Mouse (Mus musculus) fat pad, adult 2 months (tissue): Measurements from ENCODE around the gene Ednrb.
"Not testable (repeated sequence)": the region's sequence is repeated elsewhere in the genome, so short reads cannot be mapped to it uniquely, and the experiment has no call there.

Source experiments
- DNase-seq: peaks from one replicate; pipeline ENCODE4 v3.0.0-alpha.2; 2011; ENCODE audit warnings: low read depth, low spot score; ENCODE audit errors: extremely low read depth

Ednrb gene

DNA sequence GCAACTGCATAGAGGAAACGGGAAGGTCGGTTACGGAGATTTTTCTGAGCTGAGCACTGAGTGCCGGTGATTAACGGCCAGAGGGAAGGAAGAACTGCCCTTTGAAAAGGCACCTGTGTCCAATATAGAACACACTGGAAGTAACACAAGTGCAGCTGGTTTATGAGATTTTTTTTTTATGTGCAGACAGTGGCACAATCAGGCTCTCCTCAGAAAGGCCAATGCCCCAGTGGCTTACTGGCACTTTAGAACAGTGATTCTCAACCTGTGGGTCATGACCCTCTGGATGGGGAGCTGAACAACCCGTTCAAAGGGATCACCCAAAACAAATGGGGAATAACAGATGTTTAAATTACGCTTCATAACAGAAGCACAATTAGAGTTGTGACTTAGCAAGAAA is 20.7 kb downstream of the Ednrb start:
- no peak for DNase-seq

DNA sequence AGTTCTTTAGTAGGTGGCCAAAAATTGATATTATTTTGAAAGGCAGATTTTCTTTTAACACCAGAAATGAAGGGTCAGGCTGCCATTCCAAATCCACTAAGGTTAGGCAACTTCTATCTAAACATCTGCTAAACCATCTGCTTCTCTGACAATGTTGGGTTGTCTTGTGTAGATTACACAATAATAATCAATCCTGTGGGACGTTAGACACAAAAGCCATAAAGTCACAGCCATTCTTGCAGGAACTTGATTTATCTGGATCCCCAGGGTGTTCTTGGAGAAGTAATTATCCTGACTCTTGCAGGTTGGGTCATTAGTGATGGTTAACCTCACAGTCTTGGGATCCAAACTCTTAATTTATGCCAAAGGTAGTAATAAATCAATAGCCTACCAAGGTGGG is 21.6 kb downstream of the Ednrb start:
- DNase-seq = peak; percentile 23

DNA sequence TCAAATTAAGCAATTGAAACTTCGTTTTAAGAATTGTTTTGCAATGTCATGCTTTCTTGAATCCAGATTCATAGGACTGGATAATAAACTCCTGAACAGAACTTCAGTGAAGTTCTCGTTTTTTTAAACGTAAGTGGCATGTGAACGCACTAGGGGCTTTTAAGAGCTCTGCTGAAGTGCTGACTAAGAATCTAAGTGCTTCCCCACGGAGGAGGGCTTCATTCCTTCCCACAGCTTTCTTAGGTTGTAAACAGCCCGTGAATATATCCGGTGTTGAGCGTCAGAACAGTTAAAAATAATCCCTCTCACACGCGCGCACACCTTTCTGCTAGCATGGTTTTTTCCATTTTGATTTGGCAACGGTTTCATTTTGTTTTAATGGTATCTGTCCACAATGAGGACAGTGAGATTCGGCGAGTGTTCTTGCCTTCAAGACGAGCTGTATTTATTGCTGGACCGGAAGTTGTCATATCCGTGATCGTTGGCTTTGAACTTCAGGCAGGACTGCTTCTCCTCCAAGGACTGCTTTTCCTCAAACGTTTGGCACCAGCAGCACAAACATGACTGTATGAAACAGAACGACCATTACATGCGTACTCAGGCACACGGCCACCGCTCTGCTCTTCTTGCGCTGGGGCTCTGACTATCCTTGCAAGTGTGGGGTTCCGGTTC is 27.4 kb downstream of the Ednrb start:
- DNase-seq = no peak

DNA sequence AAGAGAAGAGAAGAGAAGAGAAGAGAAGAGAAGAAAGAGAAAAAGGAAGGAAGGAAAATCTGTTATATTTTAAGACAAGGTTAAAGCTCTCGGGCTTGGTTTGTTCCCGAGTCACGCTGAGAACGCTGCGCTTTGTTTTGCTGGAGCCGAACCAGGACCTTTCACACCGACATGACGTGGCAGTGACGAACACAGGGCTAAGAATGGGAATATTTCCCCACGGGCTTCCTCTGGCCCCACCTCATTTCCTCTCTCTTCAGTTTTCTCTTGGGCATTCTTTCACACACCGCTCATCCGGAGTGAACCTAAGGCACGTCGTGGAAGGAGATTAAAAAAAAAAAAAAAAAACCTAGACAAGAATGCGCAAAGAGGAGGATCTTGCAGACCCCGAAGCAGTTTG is 28.7 kb downstream of the Ednrb start:
- no peak for DNase-seq

DNA sequence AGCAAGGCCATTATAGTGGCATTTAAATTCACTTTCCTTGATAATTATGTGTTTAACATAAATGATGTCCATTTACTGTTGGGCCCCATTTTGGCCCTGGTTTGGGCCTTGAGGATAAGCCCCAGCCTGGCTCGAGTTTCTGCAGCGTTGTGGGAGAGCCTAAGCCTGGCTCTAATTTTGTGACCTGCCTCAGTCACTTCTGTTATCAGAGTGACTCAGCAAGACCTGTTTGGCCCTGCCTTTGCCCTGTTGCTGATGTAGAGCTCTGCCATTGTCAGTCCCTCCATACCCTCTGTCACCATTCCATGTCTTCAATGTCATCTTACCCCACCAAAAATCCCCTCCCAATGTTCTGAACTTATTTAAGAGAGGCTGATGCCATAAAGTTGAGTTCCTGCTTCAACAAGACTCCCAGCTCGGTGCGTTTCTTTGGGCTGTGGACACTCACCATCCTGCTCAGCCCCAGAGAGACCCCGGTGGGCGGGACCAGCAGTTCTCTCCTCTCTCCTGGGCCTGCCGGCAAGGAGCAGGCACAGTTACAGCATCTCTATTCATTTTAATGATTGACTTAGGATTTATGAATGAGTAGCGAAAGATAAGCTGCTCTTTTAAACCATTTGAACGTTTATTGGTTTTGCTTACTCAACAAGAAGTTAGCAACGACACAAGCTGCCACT is 30.0 kb downstream of the Ednrb start:
- no peak for DNase-seq

DNA sequence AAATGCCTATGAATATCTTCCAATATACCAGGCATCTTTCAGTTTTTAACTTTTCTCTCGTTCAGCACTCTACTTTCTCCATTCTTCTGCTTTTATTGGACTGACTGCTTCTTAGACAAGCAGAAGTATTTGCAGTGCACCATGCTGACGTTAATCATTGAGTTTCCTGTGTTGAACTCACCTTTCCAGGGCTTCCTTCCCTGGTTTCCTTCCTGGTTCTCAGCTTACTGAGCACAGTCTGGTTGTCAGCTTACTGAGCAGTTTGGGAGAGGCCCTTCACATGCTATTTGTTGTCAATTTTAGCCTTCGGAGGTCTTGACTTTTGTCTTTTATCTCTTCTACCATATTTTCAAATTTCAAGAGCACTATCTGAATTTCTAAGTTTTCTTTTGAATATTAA is 31.0 kb downstream of the Ednrb start:
- DNase-seq = no peak

DNA sequence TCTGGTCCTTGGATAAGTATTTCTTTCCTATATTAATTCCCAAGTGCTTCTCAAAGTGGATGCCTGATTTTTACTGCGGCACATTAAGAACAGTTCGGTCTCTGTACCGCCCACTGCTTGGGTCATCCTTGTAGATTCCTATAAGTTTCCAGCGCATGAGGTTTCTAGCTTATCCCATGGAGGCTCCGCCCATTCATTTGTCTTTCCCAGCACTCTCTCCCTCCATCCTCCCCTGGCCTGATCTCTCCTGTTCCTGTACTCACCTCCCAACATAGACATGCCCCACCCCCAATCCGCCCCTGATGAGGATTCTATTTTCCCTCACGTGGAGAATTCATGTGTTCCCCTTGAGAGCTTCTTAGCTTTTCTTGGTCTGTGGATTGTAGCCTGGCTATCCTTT is 32.9 kb downstream of the Ednrb start:
- DNase-seq = no peak

DNA sequence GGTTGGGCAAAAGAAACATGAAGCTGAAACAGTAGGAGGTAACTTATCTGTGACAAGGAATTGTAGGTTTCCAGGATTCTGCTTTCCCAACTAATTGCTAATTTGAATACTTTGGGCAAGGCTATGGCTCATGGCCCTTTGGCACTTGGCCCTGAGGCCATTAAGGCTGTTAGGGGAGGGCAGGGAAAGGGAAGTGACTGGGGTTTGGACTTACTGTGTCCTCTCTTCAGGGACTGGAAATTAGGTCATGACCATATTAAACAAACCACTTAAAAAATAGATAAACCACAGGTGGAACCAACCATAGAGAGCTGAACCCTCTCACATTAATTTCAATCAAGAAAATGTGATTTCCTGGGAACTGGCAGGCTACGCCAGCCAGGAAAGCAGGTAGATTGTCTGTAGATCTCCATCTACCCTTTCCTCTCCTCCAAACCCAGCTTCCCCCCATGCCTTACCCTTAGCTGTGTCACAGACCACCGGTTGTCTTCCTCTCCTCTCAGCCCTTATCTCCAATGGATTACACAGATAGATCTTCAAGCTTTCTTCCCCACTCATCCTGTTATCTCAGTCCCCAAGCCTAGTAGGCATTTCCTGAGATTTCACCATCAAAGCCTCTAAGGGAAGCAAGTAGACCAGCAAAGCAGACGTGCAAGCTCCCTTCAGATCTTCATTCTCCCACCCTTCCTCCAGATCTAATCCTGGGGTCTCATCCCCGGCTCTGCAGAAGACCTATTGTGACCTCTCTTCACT is 40.1 kb downstream of the Ednrb start:
- no peak for DNase-seq

DNA sequence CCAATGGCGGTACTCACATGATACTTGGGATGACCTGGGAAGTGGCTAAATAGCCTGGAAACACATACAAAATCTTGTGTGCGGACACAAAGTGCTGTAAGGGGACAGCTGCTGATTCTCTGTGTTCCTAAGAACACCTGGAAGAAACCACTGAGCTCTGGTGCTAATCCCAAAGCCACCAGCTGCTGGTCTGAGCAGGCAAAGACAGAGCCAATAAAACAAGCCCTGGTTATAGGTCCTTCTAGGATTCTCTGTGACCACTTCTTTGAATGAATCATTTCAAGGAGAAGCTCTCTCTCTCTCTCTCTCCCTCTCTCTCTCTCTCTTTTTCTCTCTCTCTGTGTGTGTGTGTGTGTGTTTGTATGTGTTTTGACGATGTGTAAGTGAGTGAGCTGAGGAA is 47.1 kb downstream of the Ednrb start:
- DNase-seq = no peak

DNA sequence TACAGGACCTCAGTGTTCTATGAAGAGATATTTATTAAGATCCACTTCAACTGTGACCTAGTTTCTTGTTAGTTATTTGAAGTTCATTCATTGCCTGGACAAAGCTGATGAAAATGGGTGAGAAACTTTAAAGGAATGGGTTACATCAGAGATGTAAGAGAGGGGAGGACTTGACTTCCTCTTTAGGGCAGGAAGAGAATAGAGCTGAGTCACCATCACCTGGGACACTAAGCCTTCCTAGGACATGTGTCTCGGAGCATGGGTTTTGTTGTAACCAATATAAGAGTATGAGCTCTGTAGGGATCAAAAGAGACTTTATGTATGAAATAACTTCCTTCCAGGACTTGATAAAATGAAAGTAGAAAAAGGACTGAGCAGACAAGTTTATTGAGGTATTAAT is 48.6 kb downstream of the Ednrb start:
- DNase-seq = no peak

DNA sequence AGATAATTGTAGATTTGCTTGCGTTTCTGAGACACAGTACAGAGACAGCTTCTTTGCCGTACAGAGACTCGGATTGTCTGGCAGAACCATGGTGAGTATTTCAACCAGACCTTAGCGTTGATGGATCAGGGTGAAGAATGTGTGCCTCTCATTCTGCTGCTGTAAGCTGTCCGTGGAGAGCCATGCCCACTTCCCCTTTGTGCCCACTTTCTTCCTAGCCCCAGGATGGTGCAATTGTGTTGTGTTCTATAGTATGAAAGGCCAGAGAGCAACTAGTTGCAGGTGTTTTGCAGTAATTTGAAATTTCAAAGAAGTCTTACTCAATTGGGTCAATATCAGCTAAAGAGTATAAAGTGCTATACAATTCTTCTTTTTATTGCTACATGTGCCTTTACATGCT is 50.8 kb downstream of the Ednrb start:
- no peak for DNase-seq

DNA sequence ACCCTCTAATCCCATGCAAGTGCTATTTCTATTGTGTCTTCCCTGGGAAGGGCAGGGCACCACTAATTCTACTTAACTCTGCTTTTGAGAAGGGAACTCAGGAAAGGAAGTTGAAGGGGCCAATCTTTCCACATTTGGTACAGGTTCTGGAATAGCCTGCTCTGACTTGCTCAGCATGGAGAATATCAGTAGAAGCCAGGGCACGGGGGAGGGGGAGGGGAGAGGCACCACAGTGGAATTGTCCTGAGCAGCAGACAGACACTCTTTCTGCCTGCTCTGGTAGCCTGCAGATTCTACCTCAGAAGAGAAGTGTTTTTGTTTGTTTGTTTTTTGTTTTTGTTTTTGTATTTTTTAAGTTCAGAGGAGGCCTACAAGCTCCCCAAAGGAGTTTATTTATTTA is 51.5 kb downstream of the Ednrb start:
- DNase-seq = no peak

DNA sequence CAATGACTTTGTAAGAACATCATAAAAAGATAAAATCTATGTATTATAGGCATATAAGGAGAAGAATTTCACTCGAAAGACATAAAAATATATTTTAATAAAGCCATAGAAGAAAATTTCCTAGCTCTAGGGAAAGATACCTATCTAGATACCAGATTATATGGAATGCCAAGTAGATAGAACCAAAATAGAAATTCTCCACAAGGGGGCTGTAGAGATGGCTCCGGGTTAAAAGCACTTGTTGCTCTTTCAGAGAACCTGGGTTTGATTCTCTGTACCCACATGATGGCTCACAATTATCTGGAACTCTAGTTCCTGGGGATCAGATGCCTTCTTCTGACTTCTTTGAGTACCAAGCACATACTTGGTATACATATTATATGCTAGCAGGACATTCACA is 56.7 kb downstream of the Ednrb start:
- no peak for DNase-seq

DNA sequence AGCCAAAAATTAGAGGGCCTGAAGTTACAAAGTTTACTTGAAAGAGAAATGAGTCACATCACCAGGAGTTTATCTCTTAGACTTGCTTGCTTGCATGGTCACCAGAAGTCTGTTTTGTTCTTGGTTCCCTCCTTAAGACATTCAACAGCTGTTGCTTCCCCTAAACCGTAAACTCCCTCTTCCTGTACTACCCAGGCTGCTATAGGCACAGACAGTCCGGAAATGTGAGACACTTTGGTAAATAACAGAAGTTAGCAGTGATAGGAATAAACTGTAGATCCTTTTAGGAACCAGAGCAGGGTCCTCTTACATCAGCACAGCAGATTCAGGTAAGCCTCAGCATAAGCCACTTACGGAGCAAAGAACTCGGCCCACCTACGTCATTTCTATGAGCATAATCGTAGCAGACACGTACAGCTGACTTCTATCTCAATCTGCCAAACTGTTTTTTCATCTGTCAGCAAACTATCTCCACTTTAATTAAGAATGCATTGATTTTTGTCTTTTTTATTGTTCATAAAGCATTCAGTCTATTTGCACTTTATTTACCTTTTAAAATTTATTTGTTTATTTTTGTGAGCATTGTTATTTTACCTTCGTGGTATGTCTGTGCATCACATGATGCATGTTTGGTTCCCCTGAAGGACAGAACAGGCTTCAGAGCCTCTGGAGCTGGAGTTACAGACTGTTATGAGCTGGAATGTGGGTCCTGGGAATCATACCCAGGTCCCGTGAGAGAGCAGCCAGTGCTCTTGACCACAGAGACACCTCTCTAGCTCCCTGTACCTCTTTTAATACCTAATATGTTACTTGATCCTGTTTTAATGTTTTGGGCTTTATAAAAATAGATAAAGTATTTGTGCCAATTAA is 58.9 kb downstream of the Ednrb start:
- DNase-seq = no peak

DNA sequence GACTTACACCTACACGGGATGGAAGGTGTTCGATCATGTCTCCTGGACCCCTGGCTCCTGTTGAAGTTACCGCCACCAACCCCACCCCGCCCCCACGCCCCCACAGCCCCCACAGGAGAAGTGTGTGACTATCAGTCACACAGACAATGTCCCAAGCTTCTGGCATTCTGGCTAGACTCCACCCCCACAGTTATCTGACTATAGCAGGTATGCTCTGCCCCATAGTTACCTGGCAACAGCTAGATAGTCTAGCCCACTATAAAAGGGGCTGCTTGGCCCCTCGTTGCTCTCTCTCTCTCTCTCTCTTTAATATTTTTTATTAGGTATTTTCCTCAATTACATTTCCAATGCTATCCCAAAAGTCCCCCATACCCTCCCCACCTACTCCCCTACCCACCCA is 63.9 kb downstream of the Ednrb start:
- DNase-seq = not testable (repeated sequence)

DNA sequence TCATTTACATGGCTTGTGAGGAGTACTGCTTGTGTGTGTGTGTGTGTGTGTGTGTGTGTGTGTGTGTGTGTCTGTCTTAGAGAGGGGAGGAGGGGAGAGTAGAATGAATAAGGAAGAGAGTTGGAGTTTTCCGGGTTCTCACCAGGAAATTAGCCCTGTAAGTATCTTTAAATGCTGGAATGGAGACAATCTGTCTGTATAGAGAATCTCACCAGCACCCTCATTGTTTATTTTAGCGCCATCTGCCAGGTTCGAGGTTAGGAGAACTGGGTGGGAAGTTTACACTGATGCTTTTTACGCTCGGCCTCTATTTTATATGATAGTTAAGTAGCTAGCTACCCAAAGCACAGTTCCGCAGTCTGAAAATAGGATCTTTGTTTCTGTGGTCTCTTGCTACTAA is 64.9 kb downstream of the Ednrb start:
- no peak for DNase-seq

DNA sequence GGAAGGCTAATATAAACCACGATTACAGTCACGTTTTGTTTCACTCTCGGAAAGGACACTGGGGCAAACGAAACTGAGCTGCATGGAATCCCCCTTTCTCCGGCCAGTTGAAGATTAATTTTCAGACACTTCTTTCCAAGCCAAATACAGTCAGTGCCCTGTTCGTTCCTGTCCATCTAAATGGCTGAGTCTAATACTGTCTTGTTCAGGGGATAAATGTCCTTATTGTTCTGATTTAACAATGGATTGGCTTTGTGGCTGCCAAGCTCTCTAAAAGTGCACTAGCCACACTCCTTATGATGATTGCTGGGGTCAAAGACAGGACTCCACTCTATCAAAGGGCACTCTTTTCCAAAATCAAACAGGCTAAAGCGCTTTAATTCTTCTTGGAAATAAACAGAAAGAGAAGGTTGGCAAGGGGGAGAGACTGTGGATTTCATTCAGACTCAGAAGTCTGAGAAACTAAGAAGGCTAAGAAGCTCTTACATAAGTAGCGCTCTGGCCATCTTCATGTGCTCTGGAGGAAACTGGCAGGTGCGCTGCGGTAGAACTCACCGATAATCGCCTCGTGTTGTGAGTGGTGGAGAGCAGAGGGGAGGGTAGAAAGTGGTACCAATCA is 65.6 kb downstream of the Ednrb start:
- DNase-seq = no peak

DNA sequence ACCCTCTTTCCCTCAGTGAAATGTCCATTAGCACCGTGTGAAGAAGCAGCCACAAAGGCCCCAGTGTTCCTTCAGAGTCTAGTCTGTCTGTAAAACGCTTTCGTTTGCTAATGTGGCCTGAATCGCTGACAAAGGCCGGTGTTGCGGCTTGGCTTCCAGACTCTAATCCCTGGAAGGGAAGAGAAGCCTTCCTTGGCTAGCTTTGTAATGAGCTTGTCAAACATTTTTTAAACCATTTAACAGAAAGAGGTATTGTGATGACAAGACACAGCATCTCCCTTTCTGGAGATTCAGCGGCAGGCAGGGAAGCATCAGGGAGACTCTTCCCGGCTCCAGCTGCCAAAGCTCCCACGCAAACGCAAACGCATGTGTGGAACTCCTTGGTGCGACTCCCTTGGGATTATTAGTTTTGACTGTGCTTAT is 66.2 kb downstream of the Ednrb start:
- DNase-seq = no peak

DNA sequence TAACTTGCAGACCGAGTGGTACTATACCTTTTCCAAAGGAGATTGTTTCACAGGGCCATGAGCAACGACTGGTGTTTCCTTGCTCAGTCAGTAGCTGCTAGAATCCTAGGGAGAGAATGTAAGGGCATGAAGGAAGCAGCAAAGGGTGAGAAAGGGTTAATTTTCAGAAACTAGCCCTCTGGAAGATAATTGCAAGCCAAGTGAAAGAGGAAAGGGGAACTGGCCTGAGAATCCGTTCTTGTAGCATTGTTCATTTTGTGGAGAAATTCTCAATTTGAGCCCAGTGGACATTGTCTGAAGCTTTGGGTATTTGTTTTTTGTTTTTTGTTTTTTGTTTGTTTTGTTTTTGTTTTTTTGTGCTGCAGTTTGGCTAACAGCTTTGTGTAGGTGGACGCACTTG is 66.8 kb downstream of the Ednrb start:
- no peak for DNase-seq

DNA sequence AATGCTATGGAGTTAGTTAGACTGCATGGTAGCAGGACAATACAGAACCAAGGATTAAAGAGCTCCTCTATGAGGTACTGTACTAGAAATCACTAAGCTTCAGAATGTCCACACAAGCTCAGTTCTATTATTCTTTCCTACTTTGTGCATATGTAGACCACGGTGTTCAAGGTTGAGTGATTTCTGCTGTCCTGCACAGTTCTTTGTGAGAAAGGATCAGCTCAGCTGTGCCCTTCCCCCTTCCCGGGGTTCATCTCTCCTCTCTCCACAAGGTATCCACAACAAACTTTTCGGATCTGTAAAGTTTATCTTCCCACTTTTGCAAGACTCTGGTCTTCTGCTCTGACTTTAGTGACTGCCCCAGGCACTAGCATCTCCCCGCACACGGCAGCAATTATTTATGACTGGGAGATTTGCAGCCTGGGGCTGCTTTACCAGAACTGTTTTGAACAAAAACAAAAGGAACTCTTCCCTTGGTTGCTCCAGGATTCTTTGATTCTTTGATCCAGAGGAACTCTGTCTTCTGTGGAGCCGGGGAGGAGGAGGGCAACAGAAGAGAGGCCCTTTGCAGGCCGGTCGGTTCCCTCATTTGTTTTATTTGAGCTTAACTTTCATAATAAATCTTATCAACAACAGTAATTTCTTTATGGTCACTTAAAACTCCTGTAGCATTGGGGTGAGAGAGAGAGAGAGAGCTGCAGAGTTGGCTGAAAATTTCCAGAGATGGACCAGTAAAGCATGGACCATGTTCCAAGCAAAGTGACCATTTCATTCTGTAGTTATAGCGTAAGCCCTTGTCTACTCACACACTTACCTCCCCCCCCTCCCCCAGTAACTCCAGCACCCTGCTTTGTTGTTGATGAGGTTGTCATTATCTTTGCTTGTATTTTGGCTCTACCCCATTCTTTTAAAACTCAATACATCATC is 74.6 kb downstream of the Ednrb start:
- no peak for DNase-seq
